Comparison of ENCODE assay signal across 8 mouse cellular contexts in genomic region chr10:60531349-60531748, GRCm38 (mm10).
DNase-seq lines count a peak whose midpoint lies in the region; ATAC-seq and TF ChIP-seq lines count a peak whose summit lies in the region.

No protein-coding gene starts in this region.

- no peak overlapping the region for H3K27ac ChIP-seq in embryonic facial prominence, embryonic 14.5 days (replicated peaks; ENCODE audit: low read depth, low read length)
- H3K27ac ChIP-seq in intestine, embryonic 15.5 days = no peak overlapping the region

- 22% methylated on average over 1 of the region's 2 CpGs for WGBS in embryonic facial prominence, embryonic 14.5 days
- 28% methylated on average over 2 of the region's 2 CpGs for WGBS in intestine, embryonic 15.5 days
- WGBS in lung, adult 2 months = 13% methylated on average over 2 of the region's 2 CpGs

- no peak overlapping the region for H3K9ac ChIP-seq in embryonic facial prominence, embryonic 14.5 days (ENCODE audit: low read depth, low read length)
- H3K9ac ChIP-seq in intestine, embryonic 15.5 days = no peak overlapping the region

- H3K27me3 ChIP-seq in embryonic facial prominence, embryonic 14.5 days (replicated peaks; ENCODE audit: control insufficient read depth, insufficient read depth, low read length) = no peaks in the 10 kb centered on the region
- no peaks in the 10 kb centered on the region; the same call in 1 of the 2 replicates for H3K27me3 ChIP-seq in intestine, embryonic 15.5 days (replicated peaks)

- TF ChIP-seq POLR2A in lung, adult 2 months (IDR thresholded peaks at IDR 0.05; ENCODE audit: borderline replicate concordance, extremely low read depth, low read depth, low read length) = no peak

- peak; percentile 81 for TF ChIP-seq CTCF in lung, adult 2 months (IDR thresholded peaks at IDR 0.05; ENCODE audit: insufficient read depth, low read length)

- H3K4me3 ChIP-seq in embryonic facial prominence, embryonic 14.5 days (ENCODE audit: low read depth, low read length) = no peak overlapping the region
- no peak overlapping the region for H3K4me3 ChIP-seq in intestine, embryonic 15.5 days (replicated peaks)
- H3K4me3 ChIP-seq in lung, adult 2 months (replicated peaks; ENCODE audit: extremely low read depth, low read depth, low read length) = no peak overlapping the region

- H3K36me3 ChIP-seq in embryonic facial prominence, embryonic 14.5 days (ENCODE audit: control insufficient read depth, insufficient read depth, low read length) = no peaks in the 10 kb centered on the region
- H3K36me3 ChIP-seq in intestine, embryonic 15.5 days = no peaks in the 10 kb centered on the region

- peak; percentile 63 for DNase-seq in gastrocnemius, adult 18-20 months (ENCODE audit: low spot score)
- no peak for DNase-seq in gastrocnemius, adult 8-10 months (ENCODE audit: low spot score in 2 of 2)
- peak; percentile 75 for DNase-seq in 416B (ENCODE audit: low read depth)
- peak; percentile 74 for DNase-seq in adrenal gland, postnatal 14 days
- DNase-seq in embryonic facial prominence, embryonic 14.5 days (ENCODE audit: low spot score) = peak; percentile 72
- peak; percentile 18 for DNase-seq in lung, adult 2 months
- peak; percentile 31 for DNase-seq in skeletal muscle tissue, adult 2 months (ENCODE audit: low read depth, low spot score)

- H3K9me3 ChIP-seq in embryonic facial prominence, embryonic 14.5 days (ENCODE audit: control insufficient read depth, low read length) = no peaks in the 10 kb centered on the region
- H3K9me3 ChIP-seq in intestine, embryonic 15.5 days = no peaks in the 10 kb centered on the region

- ATAC-seq in embryonic facial prominence, embryonic 14.5 days (ENCODE audit: low read depth) = no peak
- 0 out of 2 replicates have a peak, but pooled peaks have one; percentile 53 for ATAC-seq in intestine, embryonic 15.5 days

- H3K4me1 ChIP-seq in embryonic facial prominence, embryonic 14.5 days (ENCODE audit: control insufficient read depth, insufficient read depth, low read length) = no peaks in the 10 kb centered on the region
- H3K4me1 ChIP-seq in intestine, embryonic 15.5 days (replicated peaks) = 0 out of 2 replicates have a peak, but pooled peaks cover under 1% of the 10 kb centered on the region
- no peaks in the 10 kb centered on the region for H3K4me1 ChIP-seq in lung, adult 2 months (ENCODE audit: control insufficient read depth, insufficient read depth, low read length)

- H3K4me2 ChIP-seq in embryonic facial prominence, embryonic 14.5 days (ENCODE audit: low read depth, low read length) = no peak overlapping the region
- H3K4me2 ChIP-seq in intestine, embryonic 15.5 days (replicated peaks) = no peak overlapping the region

Comparison
In these comparisons a context has a peak if more than half of its experiments do, and no peak if none do; other contexts are left out.
1. DNase-seq: peak in gastrocnemius, adult 18-20 months (single experiment), 416B (single experiment), adrenal gland, postnatal 14 days (single experiment), embryonic facial prominence, embryonic 14.5 days (single experiment), lung, adult 2 months (single experiment) and skeletal muscle tissue, adult 2 months (single experiment); none in gastrocnemius, adult 8-10 months (0 of 2).